Mouse (Mus musculus): Measurements from ENCODE around the gene Cdpf1.
"Not testable (repeated sequence)": the region's sequence is repeated elsewhere in the genome, so short reads cannot be mapped to it uniquely, and the experiment has no call there.

Gene Cdpf1

GRCm38 (mm10) chr15:85808434-85808833, 3.1 kb downstream of the Cdpf1 start:
- no peak for DNase-seq (ENCODE audit: low spot score)

- no peak for DNase-seq (ENCODE audit: low spot score)
These were observed 3.5 kb downstream of the Cdpf1 start for GRCm38 (mm10) chr15:85808031-85808430.

DNA sequence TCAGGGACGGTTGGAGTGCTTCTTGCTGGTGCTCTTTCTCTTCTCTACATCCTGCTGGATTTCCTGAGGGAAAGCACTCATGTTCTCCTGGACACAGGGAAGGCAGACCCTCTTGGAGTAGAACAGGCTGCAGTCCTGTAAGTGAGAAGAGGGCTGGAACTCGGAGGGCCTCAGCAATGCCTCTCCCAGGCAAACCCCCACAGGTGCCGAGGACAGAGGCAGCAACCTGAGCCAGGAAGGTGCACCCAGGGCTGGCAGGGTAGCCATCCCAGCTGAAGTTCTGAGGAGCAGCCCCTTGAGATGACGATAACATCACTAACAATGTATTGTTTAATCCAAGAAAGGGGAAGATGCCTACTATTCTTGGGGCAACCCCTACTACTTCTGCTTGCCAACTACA, 4.1 kb downstream of the Cdpf1 start:
- DNase-seq (ENCODE audit: low spot score), result no peak

- no peak for DNase-seq (ENCODE audit: low spot score)
These were observed 4.6 kb downstream of the Cdpf1 start for GRCm38 (mm10) chr15:85806886-85807285.

GRCm38 (mm10) chr15:85802931-85803330, 8.6 kb downstream of the Cdpf1 start:
- no peak for DNase-seq (ENCODE audit: low spot score)

DNA sequence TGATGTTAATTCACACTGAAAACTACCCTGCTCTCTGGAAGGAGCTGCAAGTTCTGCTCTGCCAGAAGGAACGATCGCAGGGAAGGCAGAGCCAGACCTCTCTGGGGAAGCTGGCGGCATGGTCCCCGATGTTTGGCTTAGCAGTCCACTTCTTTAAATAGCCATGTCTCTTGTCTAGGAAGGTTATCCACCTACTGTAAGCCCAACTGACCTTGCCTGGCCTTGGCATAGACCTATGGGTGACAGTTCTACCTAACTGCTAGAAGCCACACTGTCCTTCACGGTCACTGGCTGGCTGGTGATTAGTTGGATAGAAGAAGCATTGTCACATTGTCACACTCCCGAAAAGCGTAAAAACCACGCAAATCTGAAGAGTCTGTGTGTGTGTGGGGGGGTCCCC, 12.8 kb downstream of the Cdpf1 start:
- no peak for DNase-seq (ENCODE audit: low spot score)

- DNase-seq (ENCODE audit: low spot score), result no peak
These were observed 16.0 kb downstream of the Cdpf1 start for GRCm38 (mm10) chr15:85795516-85795915.

GRCm38 (mm10) chr15:85792819-85793218, 18.7 kb downstream of the Cdpf1 start:
- no peak for DNase-seq (ENCODE audit: low spot score)

GRCm38 (mm10) chr15:85791449-85791848, 20.0 kb downstream of the Cdpf1 start:
- peak; percentile 76 for DNase-seq (ENCODE audit: low spot score)

GRCm38 (mm10) chr15:85788633-85789032, 22.9 kb downstream of the Cdpf1 start:
- DNase-seq (ENCODE audit: low spot score), result no peak

GRCm38 (mm10) chr15:85788051-85788450, 23.4 kb downstream of the Cdpf1 start:
- no peak for DNase-seq (ENCODE audit: low spot score)

- no peak for DNase-seq (ENCODE audit: low spot score)
These were observed 24.0 kb downstream of the Cdpf1 start for GRCm38 (mm10) chr15:85787482-85787881.

DNA sequence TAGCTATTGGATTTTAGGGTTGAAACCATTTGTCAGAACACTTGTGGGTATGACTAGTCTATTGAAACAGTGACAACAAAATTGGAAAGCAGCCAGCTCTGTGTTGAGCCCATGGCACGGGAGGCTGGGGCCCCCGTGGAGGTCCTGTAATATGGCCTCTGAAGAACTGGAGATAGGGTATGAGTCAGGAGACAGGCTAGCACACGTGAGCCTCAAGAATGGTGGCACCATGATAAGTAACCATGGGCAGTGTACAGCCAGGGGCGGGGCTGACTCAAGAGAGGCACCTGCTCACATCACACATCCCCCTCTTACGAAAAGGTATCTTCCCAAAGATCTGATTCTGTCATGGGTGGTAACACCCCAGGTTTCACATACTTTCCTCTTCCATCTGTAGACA, 24.8 kb downstream of the Cdpf1 start:
- DNase-seq (ENCODE audit: low spot score), result no peak

GRCm38 (mm10) chr15:85784341-85784740, 27.2 kb downstream of the Cdpf1 start:
- DNase-seq (ENCODE audit: low spot score), result no peak

DNA sequence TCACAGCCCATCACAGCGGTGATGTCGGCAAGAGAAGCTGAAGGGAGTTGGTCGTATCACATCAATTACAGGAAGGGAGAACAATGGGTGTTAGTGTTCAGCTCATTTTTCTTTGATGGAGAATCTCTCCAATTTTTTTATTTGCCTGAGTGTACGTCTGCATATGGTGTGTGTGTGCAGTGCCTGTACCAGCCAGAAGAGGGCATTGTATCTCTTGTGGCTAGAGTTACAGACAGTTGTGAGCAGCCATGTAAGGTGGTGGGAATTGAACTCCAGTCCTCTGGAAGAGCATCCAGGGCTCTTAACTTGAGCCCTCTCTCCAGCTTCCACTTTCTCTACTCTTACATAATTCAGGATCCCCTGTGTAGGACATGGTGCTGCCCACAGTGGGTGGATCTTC, 28.4 kb downstream of the Cdpf1 start:
- no peak for DNase-seq (ENCODE audit: low spot score)

DNA sequence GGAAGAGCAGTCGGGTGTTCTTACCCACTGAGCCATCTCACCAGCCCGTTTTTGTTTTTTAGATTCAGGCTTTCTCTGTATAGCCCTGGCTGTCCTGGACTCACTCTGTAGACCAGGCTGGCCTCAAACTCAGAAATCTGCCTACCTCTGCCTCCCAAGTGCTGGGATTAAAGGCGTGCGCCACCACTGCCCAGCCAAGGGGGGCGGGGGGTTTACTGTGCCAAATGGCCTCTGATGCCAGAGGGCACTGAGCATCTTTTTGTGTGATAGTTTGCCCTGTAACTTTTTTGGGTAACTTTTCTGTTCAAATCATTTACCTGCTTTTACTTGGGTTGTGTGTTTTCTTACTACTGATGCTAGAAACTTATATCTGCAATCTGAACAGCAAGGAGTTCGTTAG, 32.6 kb downstream of the Cdpf1 start:
- DNase-seq (ENCODE audit: low spot score), result not testable (repeated sequence)

- DNase-seq (ENCODE audit: low spot score), result no peak
These were observed 34.7 kb downstream of the Cdpf1 start for GRCm38 (mm10) chr15:85776771-85777170.

GRCm38 (mm10) chr15:85776241-85776640, 35.3 kb downstream of the Cdpf1 start:
- no peak for DNase-seq (ENCODE audit: low spot score)

DNA sequence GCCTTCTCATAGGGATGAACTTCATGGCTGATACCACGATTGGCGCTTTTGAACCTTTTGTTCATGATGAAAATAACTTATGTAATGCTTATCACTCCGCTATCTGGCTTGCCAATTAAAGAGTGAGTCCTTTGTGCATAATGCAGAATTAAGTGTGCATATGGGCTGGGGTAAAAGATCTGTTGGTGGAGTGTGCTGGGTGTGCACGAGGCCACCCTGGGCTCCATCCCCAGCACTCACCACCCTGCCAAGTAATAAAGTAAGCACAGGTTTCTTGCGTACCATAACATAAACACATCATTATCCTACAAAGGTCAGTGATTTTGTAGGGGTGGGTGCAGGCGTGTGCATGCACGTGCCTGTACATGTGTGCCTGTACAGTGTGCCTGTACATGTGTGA, 36.5 kb downstream of the Cdpf1 start:
- DNase-seq (ENCODE audit: low spot score), result no peak

- DNase-seq (ENCODE audit: low spot score), result no peak
These were observed 37.1 kb downstream of the Cdpf1 start for GRCm38 (mm10) chr15:85774419-85774818.

GRCm38 (mm10) chr15:85772146-85772740, 39.3 kb downstream of the Cdpf1 start:
- no peak for DNase-seq (ENCODE audit: low spot score)

- no peak for DNase-seq (ENCODE audit: low spot score)
These were observed 40.0 kb downstream of the Cdpf1 start for GRCm38 (mm10) chr15:85771306-85772121.

- no peak for DNase-seq (ENCODE audit: low spot score)
These were observed 42.5 kb downstream of the Cdpf1 start for GRCm38 (mm10) chr15:85768991-85769390.

DNA sequence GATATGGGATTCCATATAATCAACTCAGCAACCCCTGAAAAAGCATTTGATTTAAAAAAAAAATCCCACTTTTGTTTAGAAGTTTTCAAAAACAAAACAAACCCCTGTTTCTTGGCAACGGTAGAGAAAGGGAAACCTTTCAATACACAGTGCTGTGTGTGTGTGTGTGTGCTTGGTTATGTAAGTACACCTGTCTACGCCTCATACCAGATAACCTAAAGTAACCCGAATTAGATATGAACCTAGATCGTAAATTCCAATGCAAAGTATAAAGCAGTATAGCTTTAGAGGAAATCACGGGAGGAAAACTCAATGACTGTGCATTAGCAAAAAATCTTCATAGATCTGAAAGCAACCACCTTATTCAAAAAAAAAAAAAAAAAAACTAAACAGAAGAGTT, 44.8 kb downstream of the Cdpf1 start:
- DNase-seq (ENCODE audit: low spot score), result no peak

Measured in lung, postnatal 25 days (tissue).